Mouse (Mus musculus): ENCODE results near the gene Ep400. TPM values are rescaled to one million over a fixed set of nuclear protein-coding genes. Genes with fewer than 3 reads are reported as not detected.

Gene Ep400
- polyA plus RNA-seq (2012; rRNA removed): 85.2 and 89.1 TPM in 2 replicates

DNA sequence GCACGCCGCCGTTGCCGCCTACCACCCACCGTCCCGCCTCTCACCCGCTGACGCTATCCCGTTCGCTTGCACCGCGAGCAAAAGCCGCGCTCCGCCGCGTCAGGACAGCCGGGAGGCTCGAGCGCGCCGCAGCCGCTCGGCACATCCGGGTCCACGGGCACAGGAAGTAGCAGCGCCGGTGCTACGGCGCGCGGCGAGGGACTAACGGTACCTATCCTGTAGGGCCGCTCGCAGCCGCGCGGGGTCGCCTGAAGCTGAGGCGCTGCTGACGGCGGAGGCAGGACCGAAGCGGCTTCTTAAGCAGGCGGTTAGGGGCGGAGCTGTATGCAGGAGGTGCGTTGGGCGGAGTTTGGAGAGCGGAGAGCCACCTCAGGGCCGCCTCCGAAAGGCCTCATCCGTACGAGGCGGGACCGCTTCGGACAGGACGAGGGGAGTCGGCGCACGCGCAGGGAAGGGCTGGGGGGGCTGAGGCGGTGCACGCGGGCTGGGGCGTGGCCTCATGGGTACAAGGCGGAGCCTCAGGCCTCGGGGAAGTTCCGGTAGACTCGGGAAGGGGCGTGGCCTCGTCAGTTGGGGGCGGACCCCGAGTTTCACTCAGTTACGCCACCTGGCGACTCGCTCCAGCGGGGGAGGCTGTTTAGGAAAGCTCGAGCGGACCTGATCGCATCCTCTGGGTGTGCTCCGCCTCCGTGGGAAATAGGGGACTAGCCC, at the start of gene Ep400:
Gene Ep400 (minus strand): TSS at position 270 of the 711 bp plus-strand sequence.
- TF ChIP-seq CTCF (IDR thresholded peaks at IDR 0.05; ENCODE audit: extremely low read depth, insufficient read depth, insufficient read length, insufficient replicate concordance) (peak; percentile 70), POLR2A (IDR thresholded peaks at IDR 0.05; ENCODE audit: low read depth, low read length) (peak; percentile 84)

DNA sequence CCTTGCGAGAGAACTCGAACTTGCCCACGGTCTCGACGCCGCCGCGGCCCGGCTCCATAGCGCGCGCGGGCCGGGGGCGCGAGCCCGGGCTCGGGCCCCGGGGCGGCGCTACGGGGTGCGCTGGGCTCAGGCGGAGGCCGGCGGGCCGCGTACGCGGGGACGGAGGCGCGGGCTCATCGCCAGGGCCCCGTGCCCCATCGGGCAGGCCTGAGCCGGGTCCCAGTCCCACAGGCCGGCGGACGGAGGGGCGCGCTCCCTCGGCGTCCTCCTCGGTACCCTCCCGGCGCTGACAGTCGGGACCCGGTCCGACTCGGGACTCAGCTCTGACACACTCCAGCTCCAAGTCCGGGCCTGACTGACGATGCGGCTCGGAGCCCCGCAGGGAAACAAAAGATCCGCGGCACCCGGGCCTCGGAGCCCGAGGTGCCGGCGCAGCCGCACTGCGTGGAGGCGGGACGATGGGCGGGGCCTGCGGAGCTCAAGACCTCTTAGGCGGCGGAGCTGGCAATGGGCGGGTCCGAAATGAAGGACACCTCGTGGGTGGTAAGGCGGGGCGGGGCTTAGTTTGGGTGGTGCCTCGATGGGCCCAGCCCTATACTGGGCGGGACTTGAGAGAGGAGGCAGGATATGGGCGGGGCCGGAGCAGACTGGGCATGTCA, 39.3 kb upstream of the Ep400 start, which contains the start of gene Ulk1:
Gene Ulk1 (minus strand): TSS at position 431 of the 659 bp plus-strand sequence.
- TF ChIP-seq CTCF (IDR thresholded peaks at IDR 0.05; ENCODE audit: extremely low read depth, insufficient read depth, insufficient read length, insufficient replicate concordance): no peak
- peak; percentile 86 for TF ChIP-seq POLR2A (IDR thresholded peaks at IDR 0.05; ENCODE audit: low read depth, low read length)
- Histone ChIP-seq H3K4me3 (ENCODE audit: extremely low read depth, insufficient read depth, insufficient read length) (peak within 1 kb of the TSS; percentile 93), H3K27me3 (ENCODE audit: control insufficient read depth, insufficient read depth, low read length) (no peaks in the 10 kb centered on the region), H3K36me3 (ENCODE audit: control insufficient read depth, insufficient read depth, low read length) (no peaks in the 10 kb centered on the region), H3K27ac (ENCODE audit: insufficient read depth, low read length) (peak within 1 kb of the TSS; percentile 65), H3K4me1 (ENCODE audit: control insufficient read depth, insufficient read depth, insufficient read length) (peaks cover 14% of the 10 kb centered on the region)
- WGBS: 2% methylated on average over 77 of the region's 80 CpGs
- DNase-seq (ENCODE audit: low read depth in 1 of 2, low spot score in 2 of 2): peak; percentile 97 to 100

More for the DNA sequence above, at the start of gene Ep400:
- H3K4me3 ChIP-seq (ENCODE audit: extremely low read depth, insufficient read depth, insufficient read length): peak within 1 kb of the TSS; percentile 98
- H3K27me3 ChIP-seq (ENCODE audit: control insufficient read depth, insufficient read depth, low read length): no peaks in the 10 kb centered on the region
- H3K36me3 ChIP-seq (ENCODE audit: control insufficient read depth, insufficient read depth, low read length): peaks cover 17% of the 10 kb centered on the region
- DNase-seq (ENCODE audit: low read depth in 1 of 2, low spot score in 2 of 2): peak; percentile 99 to 100
- peaks cover 6% of the 10 kb centered on the region; the same call in 1 of the 2 replicates for H3K4me1 ChIP-seq (ENCODE audit: control insufficient read depth, insufficient read depth, insufficient read length)
- peak within 1 kb of the TSS; percentile 92 for H3K27ac ChIP-seq (ENCODE audit: insufficient read depth, low read length)
- under 1% methylated on average over 83 of the region's 83 CpGs for WGBS

DNA sequence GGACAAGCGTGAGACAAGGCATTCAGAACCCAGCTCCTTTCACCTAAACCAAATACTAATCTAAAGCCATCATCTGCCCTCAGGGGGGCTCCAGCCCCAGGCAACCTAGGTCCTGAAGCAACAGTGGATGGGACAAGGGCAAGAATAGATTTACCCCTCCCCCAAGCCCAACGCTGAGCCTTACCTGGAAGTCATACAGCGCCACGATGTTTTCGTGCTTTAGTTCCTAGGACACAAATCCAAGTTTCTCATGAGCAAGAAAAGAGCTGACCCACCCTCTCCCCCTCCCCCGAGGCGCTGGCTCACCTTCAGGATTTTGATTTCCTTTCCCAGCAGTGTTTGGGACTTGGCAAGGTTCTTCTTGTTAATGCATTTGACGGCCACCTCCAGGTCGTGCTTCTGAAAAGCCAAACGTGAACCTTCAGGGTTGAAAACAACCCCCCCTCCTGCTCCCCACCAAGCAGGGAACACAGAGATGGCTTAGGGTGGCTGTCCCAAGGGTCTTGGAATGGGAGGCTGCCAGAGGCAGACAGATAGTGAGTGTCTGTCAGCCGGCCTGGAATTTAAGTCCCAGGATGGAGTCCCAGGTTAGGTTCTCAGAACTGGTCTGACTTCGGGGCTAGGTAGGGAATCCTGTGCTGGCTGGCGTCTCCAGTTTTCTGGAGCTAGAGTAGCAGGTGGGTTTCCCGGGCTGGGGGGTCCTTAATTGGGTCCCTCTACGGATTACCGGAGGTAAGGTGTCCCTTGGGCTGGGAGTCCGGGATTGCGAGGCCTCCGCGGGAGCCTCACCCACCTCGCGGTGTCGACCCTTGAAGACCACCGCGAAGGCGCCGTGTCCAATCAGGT, 38.5 kb upstream of the Ep400 start:
- no peak for DNase-seq (ENCODE audit: low read depth in 1 of 2, low spot score in 2 of 2)
- peak overlapping the region; percentile 93 for H3K4me3 ChIP-seq (ENCODE audit: extremely low read depth, insufficient read depth, insufficient read length)
- WGBS: 4% methylated on average over 27 of the region's 27 CpGs
- peak overlapping the region; percentile 65; the same call in 1 of the 2 replicates for H3K27ac ChIP-seq (ENCODE audit: insufficient read depth, low read length)
- H3K4me1 ChIP-seq (ENCODE audit: control insufficient read depth, insufficient read depth, insufficient read length): peaks cover 14% of the 10 kb centered on the region
- no peaks in the 10 kb centered on the region for H3K36me3 ChIP-seq (ENCODE audit: control insufficient read depth, insufficient read depth, low read length)
- TF ChIP-seq POLR2A (IDR thresholded peaks at IDR 0.05; ENCODE audit: low read depth, low read length) (no peak), CTCF (IDR thresholded peaks at IDR 0.05; ENCODE audit: extremely low read depth, insufficient read depth, insufficient read length, insufficient replicate concordance) (no peak)
- H3K27me3 ChIP-seq (ENCODE audit: control insufficient read depth, insufficient read depth, low read length): no peaks in the 10 kb centered on the region

DNA sequence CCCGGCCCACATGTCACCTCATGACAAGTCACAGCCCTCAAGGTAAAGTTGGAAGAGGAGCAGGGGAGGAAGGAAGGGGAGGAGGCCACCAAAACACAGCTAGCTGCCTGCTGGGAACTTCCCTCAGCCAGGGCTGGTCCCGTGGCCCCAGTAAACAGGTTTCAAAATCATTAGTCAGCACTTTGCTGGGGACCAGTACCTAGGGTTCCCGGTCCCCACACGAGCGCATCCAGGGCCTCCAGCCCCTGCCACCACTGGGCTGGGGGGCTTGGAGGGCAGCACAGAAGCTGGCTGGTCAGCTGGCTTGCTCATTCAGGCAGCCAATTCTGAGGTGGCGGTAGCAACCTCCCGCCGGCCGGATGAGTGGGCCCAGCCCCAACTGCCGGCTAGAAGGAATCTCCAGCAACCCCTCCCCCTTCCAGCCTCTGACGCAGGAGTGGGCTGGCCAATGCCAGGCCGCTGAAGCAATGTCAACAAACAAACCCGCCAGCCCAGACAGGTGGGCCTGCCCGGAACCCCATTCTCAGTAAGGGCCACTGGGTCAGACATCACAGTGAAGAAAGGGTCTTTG, 37.6 kb upstream of the Ep400 start:
- TF ChIP-seq CTCF (IDR thresholded peaks at IDR 0.05; ENCODE audit: extremely low read depth, insufficient read depth, insufficient read length, insufficient replicate concordance) (no peak), POLR2A (IDR thresholded peaks at IDR 0.05; ENCODE audit: low read depth, low read length) (no peak)
- peak overlapping the region; percentile 62 for H3K27ac ChIP-seq (ENCODE audit: insufficient read depth, low read length)
- peak overlapping the region; percentile 93 for H3K4me3 ChIP-seq (ENCODE audit: extremely low read depth, insufficient read depth, insufficient read length)
- H3K4me1 ChIP-seq (ENCODE audit: control insufficient read depth, insufficient read depth, insufficient read length): peaks cover 14% of the 10 kb centered on the region
- no peaks in the 10 kb centered on the region for H3K27me3 ChIP-seq (ENCODE audit: control insufficient read depth, insufficient read depth, low read length)
- DNase-seq (ENCODE audit: low read depth in 1 of 2, low spot score in 2 of 2): peak in 1 of 2 experiments; percentile 59
- no peaks in the 10 kb centered on the region for H3K36me3 ChIP-seq (ENCODE audit: control insufficient read depth, insufficient read depth, low read length)
- 7% methylated on average over 14 of the region's 14 CpGs for WGBS

DNA sequence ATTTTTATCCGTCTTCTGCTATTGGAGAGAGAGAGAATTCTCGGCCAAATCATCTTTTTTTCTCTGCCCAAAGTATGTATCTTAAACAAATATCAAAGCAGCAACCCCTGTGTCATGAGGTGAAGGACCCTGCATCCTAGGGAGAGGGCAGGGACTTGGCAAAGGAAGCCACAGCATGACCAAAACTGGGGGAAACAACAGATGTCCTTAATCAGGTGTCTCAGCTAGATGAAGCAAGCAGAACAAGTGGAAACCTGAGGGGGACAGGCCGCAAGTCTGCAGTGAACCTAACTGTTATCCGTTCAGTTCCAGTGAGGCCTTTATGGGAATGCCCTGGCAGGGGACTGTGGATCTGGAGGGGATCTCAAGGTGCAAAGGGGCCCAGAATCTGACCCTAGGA, 36.9 kb upstream of the Ep400 start:
- Histone ChIP-seq H3K27ac (ENCODE audit: insufficient read depth, low read length) (peak overlapping the region; percentile 62; the same call in 1 of the 2 replicates), H3K4me3 (ENCODE audit: extremely low read depth, insufficient read depth, insufficient read length) (no peak overlapping the region), H3K27me3 (ENCODE audit: control insufficient read depth, insufficient read depth, low read length) (no peaks in the 10 kb centered on the region), H3K4me1 (ENCODE audit: control insufficient read depth, insufficient read depth, insufficient read length) (peaks cover 14% of the 10 kb centered on the region), H3K36me3 (ENCODE audit: control insufficient read depth, insufficient read depth, low read length) (no peaks in the 10 kb centered on the region)
- no peak for DNase-seq (ENCODE audit: low read depth in 1 of 2, low spot score in 2 of 2)
- TF ChIP-seq CTCF (IDR thresholded peaks at IDR 0.05; ENCODE audit: extremely low read depth, insufficient read depth, insufficient read length, insufficient replicate concordance): no peak
- no peak for TF ChIP-seq POLR2A (IDR thresholded peaks at IDR 0.05; ENCODE audit: low read depth, low read length)
- 87% methylated on average over 4 of the region's 4 CpGs for WGBS

DNA sequence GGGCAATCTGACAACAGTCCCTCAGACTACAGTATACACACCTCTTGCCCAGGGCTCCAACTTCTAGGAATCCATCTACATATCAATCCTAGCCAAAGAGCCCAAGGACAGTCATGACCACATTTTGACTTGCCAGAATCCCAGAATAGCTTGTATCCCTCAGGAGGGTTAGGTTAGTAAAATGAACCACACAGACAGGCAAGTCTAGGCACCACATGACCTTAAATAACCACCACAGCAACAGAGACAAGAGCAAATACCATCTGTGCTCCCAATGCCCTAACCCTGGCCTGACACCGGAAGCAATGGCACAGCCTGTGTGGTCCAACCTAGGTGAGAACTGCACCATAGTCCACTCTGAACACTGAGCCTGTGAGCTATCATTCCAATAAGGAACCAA, 36.2 kb upstream of the Ep400 start:
- Histone ChIP-seq H3K4me1 (ENCODE audit: control insufficient read depth, insufficient read depth, insufficient read length) (peaks cover 14% of the 10 kb centered on the region), H3K36me3 (ENCODE audit: control insufficient read depth, insufficient read depth, low read length) (no peaks in the 10 kb centered on the region), H3K27me3 (ENCODE audit: control insufficient read depth, insufficient read depth, low read length) (no peaks in the 10 kb centered on the region), H3K4me3 (ENCODE audit: extremely low read depth, insufficient read depth, insufficient read length) (no peak overlapping the region), H3K27ac (ENCODE audit: insufficient read depth, low read length) (no peak overlapping the region)
- no peak for TF ChIP-seq CTCF (IDR thresholded peaks at IDR 0.05; ENCODE audit: extremely low read depth, insufficient read depth, insufficient read length, insufficient replicate concordance)
- TF ChIP-seq POLR2A (IDR thresholded peaks at IDR 0.05; ENCODE audit: low read depth, low read length): no peak
- DNase-seq (ENCODE audit: low read depth in 1 of 2, low spot score in 2 of 2): no peak
- 97% methylated on average over 1 of the region's 1 CpGs for WGBS
